Mouse (Mus musculus): ENCODE measurements around the gene Araf. TPM values are rescaled to one million over a fixed set of nuclear protein-coding genes. Genes with fewer than 3 reads are reported as not detected.

The Araf gene
- polyA plus RNA-seq, 1 experiment from 2014 or later: 101 TPM

DNA sequence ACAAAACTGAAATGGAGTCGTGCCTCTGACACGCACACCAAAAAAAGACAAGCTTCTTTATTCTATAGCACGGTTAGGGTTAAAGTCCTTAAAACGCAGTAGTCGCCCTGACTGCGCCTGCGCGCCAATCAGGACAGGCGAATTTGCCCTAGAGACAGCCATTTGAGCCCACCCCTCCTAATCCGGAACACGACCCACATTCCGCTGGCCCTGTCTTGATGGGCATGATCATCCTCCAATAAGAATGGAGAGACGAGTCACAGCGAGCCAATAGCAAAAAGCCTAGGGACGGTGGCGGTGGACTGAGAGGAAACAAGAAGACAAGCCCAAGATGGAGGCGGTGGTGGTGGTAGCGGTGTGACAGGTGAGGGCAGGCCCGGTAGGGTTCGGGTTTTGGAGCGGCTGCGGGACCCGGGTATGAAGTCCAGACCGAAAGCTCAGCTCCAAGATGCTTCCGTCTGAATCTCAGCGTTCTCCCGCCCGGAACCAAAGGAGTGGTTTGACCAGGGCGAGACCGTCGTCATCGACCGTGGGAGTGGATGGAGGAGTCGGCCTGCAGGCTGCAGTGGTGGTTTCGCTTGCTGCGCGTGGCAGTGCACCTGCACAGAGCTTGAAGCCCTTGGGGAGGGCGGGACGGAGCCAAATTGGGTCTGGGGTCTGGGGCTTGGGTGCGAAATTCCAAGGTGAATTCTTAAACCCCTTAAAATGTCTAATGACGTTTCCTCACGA is 50.8 kb downstream of the Araf start:
- no peaks in the 10 kb centered on the region for H3K9me3 ChIP-seq
- 19% methylated on average over 42 of the region's 42 CpGs for WGBS
- 0 out of 2 replicates have a peak, but pooled peaks cover 7% of the 10 kb centered on the region for H3K4me1 ChIP-seq (replicated peaks)
- H3K27me3 ChIP-seq: no peaks in the 10 kb centered on the region
- H3K36me3 ChIP-seq: peaks cover 19% of the 10 kb centered on the region
- H3K27ac ChIP-seq: peak overlapping the region; percentile 78
- ATAC-seq (ENCODE audit: insufficient number of reproducible peaks, insufficient read depth, low FRiP score, low TSS enrichment, low read depth): peak; percentile 97
- H3K9ac ChIP-seq (replicated peaks): peak overlapping the region; percentile 66
- peak overlapping the region; percentile 61 for H3K4me2 ChIP-seq
- peak overlapping the region; percentile 59 for H3K4me3 ChIP-seq (replicated peaks)

DNA sequence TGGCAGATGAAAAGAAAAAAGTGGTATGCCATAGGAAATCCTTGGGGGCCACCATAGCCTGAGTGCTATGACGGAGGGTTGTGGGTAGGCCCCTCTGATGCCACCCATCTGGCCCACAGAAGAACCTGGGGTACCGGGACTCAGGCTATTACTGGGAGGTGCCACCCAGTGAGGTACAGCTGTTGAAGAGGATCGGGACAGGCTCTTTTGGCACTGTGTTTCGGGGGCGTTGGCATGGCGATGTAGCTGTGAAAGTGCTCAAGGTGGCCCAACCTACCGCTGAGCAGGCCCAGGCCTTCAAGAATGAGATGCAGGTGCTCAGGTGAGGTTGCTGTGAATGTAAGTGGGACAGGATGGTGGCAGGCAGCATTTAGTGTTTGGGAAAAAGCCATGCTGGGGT is 56.2 kb downstream of the Araf start:
- Histone ChIP-seq H3K27ac (no peak overlapping the region), H3K4me3 (replicated peaks) (no peak overlapping the region), H3K36me3 (peaks cover 45% of the 10 kb centered on the region), H3K9ac (replicated peaks) (no peak overlapping the region), H3K9me3 (no peaks in the 10 kb centered on the region), H3K27me3 (no peaks in the 10 kb centered on the region), H3K4me2 (no peak overlapping the region), H3K4me1 (replicated peaks) (0 out of 2 replicates have a peak, but pooled peaks cover 7% of the 10 kb centered on the region)
- whole genome bisulfite sequencing: 95% methylated on average over 7 of the region's 7 CpGs
- no peak for ATAC-seq (ENCODE audit: insufficient number of reproducible peaks, insufficient read depth, low FRiP score, low TSS enrichment, low read depth)

DNA sequence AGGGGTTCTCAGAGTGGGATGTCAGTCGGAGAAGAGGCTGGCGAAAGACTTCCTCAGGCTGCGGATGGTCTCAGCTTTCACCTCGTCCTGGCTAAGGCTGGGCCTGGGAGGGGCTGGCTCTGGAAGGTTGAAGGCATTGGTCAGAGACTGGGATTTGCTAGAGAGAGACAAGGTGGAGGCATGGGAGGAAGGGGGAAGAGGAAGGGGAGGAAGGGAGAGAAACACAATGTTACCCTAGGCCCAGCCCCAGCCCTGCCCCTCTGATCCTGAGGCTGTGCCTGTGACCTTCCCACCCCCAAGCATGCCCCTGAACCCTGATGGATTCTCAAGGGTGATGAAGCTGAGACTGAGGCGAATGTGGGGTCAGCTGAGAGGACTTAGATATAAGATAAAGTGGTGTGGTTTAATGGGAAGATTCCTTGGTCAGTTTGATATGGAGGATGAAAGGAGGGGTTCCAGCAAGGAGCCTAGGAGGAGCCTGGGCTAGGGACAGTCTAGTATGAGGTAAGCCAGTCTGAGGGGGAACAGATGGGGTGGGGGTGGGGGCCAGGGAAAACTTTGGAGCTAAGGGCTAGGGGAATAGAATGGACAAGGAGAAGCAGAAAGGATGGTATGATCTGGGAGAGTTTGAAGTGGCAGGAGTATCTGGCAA is 64.0 kb downstream of the Araf start:
- Histone ChIP-seq H3K36me3 (peaks cover 11% of the 10 kb centered on the region; the same call in 1 of the 2 replicates), H3K4me2 (no peak overlapping the region), H3K27me3 (no peaks in the 10 kb centered on the region), H3K27ac (no peak overlapping the region), H3K4me1 (replicated peaks) (peaks cover 7% of the 10 kb centered on the region), H3K4me3 (replicated peaks) (no peak overlapping the region), H3K9me3 (no peaks in the 10 kb centered on the region), H3K9ac (replicated peaks) (no peak overlapping the region)
- ATAC-seq (ENCODE audit: insufficient number of reproducible peaks, insufficient read depth, low FRiP score, low TSS enrichment, low read depth): no peak
- 41% methylated on average over 5 of the region's 5 CpGs for WGBS

DNA sequence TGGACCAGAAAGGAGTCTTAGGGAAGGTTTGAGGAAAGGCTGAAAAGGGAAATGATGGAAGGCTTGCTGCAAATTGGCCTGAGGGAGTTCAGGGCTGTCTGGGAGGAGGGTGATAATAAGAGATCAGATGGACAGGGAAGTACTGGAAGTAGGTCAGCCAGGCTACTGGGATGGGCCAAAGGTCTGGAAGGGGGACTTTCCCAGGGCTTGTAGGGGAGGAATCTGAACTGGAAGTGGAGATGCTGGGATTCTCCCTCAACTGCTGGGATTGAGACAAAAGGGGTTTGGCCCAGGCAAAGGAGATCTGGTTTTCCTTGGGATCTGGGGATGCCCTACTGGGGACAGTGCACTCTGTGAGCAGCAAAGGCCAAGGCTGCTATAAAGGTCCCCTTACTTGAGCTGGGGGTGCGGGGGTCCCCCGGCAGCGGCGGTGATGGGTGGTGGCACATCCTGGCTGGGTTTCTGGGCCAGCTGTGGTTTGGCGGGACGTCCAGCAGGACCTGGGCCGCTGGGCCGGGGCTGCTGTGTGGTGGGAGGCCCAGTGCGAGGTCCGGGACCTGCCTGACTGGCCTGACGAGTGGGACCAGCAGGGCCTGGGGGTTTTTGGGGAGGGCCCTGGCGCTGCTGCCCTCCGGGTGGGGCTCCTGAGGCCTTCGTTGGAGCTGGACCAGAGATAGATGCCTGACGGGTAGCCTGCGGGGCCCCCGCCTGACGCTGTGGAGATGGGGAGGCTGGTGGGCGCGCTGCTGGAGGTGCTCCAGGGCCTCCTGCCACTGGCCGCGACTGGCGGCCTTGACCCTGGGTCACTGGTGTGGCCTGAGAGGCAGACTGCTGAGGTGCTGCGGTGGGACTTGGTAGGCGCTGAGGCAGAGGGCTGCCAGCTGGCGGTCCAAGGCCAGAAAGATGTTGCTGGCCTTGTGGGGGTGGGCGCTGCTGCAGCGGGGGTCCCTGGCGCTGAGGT is 64.8 kb downstream of the Araf start:
- Histone ChIP-seq H3K4me1 (replicated peaks) (peaks cover 7% of the 10 kb centered on the region), H3K9ac (replicated peaks) (no peak overlapping the region; the same call in 1 of the 2 replicates), H3K4me3 (replicated peaks) (no peak overlapping the region), H3K9me3 (no peaks in the 10 kb centered on the region), H3K27me3 (no peaks in the 10 kb centered on the region), H3K36me3 (peaks cover 4% of the 10 kb centered on the region; the same call in 1 of the 2 replicates), H3K4me2 (peak overlapping the region; percentile 13; the same call in 1 of the 2 replicates), H3K27ac (no peak overlapping the region)
- 45% methylated on average over 24 of the region's 29 CpGs for WGBS
- 0 out of 2 replicates have a peak, but pooled peaks have one; percentile 31 for ATAC-seq (ENCODE audit: insufficient number of reproducible peaks, insufficient read depth, low FRiP score, low TSS enrichment, low read depth)

DNA sequence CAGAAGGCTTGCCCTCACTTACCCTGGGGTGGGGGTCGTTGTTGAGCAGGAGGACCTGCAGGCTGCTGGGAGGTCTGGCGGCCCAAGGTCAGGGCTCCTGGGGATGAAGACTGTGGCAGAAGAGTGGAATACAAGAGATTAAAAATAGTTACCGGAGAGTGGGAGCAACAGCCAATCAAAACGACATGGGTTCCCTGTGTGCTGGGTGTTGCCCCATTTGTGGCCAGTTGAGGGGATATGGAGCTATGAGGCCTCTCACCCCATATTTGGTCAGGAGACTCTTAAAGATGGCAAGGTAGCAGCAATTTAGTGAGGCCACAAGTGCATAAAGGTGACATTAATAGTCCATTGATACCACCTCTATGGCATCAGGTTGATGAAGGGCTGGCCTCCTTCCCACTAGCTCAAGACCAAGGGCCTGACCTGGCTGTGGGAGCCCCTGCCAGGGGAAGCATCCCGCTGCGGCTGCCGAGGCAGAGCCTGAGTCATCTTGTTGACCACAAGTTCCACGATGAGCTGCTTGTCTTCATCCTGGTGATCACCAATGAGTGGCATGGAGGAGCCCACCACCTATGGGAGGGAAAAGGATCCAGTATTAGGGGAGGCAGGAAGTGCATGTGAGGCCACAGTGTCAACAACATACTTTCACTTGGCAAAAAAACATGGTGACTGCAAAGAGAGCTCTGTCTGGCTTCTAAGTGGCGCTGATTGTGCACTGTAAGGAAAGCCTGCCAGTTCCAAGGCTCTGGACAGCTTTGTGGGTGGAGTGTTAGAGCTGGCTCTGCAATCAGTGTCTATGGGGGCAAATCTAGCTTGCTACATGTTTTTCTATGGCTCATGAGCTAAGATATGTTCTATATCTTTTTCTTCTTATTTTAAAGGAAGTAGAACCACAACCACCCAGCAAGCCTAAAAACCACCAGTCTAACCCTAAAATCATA is 65.8 kb downstream of the Araf start:
- Histone ChIP-seq H3K4me2 (no peak overlapping the region), H3K9ac (replicated peaks) (no peak overlapping the region), H3K27ac (no peak overlapping the region), H3K27me3 (no peaks in the 10 kb centered on the region), H3K4me1 (replicated peaks) (peaks cover 7% of the 10 kb centered on the region), H3K4me3 (replicated peaks) (no peak overlapping the region), H3K36me3 (no peaks in the 10 kb centered on the region; the same call in 1 of the 2 replicates), H3K9me3 (no peaks in the 10 kb centered on the region)
- 86% methylated on average over 9 of the region's 9 CpGs for WGBS
- ATAC-seq (ENCODE audit: insufficient number of reproducible peaks, insufficient read depth, low FRiP score, low TSS enrichment, low read depth): no peak

DNA sequence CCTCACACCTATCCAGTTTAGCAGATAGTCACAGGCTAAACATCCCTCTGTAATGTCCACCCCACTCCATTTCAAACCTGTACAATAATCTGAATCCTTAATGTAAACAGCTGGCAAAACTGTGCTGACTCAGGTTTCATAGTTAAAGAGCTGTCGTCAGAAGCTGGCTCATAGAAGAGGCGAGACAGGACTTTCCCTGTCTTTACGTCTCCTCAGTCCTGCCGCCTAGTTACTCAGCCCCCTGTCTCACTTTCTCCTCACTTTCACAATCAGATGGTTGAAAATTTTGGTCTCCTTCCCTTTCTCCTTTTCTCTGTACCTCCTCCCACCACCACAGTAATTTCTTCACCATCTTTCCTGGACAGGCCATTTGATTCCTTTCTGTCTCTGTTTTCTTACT is 70.5 kb downstream of the Araf start:
- no peak overlapping the region for H3K9ac ChIP-seq (replicated peaks)
- no peaks in the 10 kb centered on the region for H3K36me3 ChIP-seq
- H3K27ac ChIP-seq: no peak overlapping the region
- no peaks in the 10 kb centered on the region for H3K9me3 ChIP-seq
- H3K27me3 ChIP-seq: no peaks in the 10 kb centered on the region
- no peak overlapping the region for H3K4me3 ChIP-seq (replicated peaks)
- WGBS: 48% methylated on average over 4 of the region's 4 CpGs
- H3K4me2 ChIP-seq: no peak overlapping the region
- no peaks in the 10 kb centered on the region for H3K4me1 ChIP-seq (replicated peaks)
- ATAC-seq (ENCODE audit: insufficient number of reproducible peaks, insufficient read depth, low FRiP score, low TSS enrichment, low read depth): no peak

DNA sequence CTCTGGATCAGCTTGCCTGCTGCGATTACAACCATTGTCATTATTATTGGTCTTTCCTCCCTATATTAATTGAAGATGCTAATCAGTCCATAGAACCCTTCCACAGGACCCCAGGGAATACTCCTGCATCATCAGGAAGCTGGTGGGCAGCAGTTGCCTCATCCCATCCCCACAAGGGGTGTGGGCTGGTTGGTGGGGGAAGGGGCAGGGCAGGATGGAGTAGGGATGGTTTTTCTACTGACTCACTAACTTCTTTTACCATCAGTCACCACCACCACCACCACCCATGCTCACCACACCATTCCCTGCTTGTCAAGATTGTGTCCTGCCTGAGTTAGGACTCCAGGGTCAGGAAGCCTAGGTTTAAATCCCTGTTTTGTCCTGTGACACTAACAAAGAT is 71.6 kb downstream of the Araf start:
- Histone ChIP-seq H3K4me2 (no peak overlapping the region), H3K4me3 (replicated peaks) (no peak overlapping the region), H3K9me3 (no peaks in the 10 kb centered on the region), H3K27ac (no peak overlapping the region), H3K36me3 (no peaks in the 10 kb centered on the region), H3K4me1 (replicated peaks) (no peaks in the 10 kb centered on the region), H3K9ac (replicated peaks) (no peak overlapping the region), H3K27me3 (no peaks in the 10 kb centered on the region)
- no peak for ATAC-seq (ENCODE audit: insufficient number of reproducible peaks, insufficient read depth, low FRiP score, low TSS enrichment, low read depth)
- 85% methylated on average over 1 of the region's 1 CpGs for WGBS

DNA sequence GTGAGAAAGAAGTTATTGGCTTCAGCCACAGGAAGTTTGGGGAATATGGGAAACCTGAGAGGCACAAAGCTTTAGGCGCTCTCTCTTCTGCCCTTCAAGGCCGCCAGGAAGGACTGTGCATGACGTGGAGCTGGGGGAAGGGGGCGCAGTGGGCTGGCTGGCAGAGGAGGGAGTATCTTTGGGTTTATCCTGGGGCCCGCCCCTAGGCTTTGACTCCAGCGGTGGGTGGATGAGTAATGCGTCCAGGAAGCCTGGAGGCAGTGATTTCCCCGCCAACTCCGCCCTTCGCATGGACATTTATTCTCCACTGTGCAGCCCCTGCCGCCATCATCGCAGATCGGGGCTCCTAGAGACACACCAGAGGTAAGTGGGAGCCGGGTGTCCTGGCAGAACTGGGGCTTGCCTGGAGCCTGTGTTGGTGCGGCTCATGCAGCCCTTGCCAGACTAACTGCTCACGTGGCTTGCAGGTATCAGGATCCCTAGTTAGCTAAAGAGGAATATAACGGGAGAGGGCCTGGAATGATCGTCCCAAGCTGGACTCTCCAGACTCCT is 72.4 kb downstream of the Araf start, which contains the start of gene Timp1:
TSS of gene Timp1 (plus strand) at position 205 of the 552 bp plus-strand sequence.
- H3K36me3 ChIP-seq: no peaks in the 10 kb centered on the region
- peak within 1 kb of the TSS; percentile 54 for H3K4me2 ChIP-seq
- no peaks in the 10 kb centered on the region for H3K4me1 ChIP-seq (replicated peaks)
- H3K9me3 ChIP-seq: no peaks in the 10 kb centered on the region
- H3K27me3 ChIP-seq: no peaks in the 10 kb centered on the region
- ATAC-seq (ENCODE audit: insufficient number of reproducible peaks, insufficient read depth, low FRiP score, low TSS enrichment, low read depth): peak; percentile 85; the same call in 1 of the 2 replicates
- H3K4me3 ChIP-seq (replicated peaks): peak within 1 kb of the TSS; percentile 29
- WGBS: 18% methylated on average over 18 of the region's 18 CpGs
- H3K27ac ChIP-seq: no peak within 1 kb of the TSS
- no peak within 1 kb of the TSS; the same call in 1 of the 2 replicates for H3K9ac ChIP-seq (replicated peaks)

DNA sequence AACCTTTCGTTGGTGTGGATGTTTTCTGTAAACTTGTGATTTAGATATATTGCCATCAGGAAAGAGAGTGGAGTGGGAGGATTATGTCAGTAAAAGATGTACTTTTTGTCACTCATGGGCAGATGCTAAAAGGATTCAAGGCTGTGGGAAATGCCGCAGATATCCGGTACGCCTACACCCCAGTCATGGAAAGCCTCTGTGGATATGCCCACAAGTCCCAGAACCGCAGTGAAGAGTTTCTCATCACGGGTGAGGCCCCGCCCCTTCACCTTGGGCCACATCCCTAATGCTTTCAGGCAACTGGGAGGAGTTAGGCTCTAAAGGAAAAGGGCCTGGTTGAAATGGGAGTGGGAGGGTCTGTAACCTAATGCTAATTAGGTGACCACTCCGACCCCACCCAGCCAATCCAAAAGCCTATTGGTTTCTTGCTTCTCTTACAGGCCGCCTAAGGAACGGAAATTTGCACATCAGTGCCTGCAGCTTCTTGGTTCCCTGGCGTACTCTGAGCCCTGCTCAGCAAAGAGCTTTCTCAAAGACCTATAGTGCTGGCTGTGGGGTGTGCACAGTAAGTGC is 75.4 kb downstream of the Araf start:
- 30% methylated on average over 11 of the region's 11 CpGs for WGBS
- H3K4me1 ChIP-seq (replicated peaks): no peaks in the 10 kb centered on the region
- no peaks in the 10 kb centered on the region for H3K36me3 ChIP-seq
- no peak overlapping the region for H3K4me3 ChIP-seq (replicated peaks)
- H3K9ac ChIP-seq (replicated peaks): no peak overlapping the region
- H3K9me3 ChIP-seq: no peaks in the 10 kb centered on the region
- H3K27ac ChIP-seq: no peak overlapping the region
- H3K4me2 ChIP-seq: no peak overlapping the region
- ATAC-seq (ENCODE audit: insufficient number of reproducible peaks, insufficient read depth, low FRiP score, low TSS enrichment, low read depth): no peak
- H3K27me3 ChIP-seq: no peaks in the 10 kb centered on the region

DNA sequence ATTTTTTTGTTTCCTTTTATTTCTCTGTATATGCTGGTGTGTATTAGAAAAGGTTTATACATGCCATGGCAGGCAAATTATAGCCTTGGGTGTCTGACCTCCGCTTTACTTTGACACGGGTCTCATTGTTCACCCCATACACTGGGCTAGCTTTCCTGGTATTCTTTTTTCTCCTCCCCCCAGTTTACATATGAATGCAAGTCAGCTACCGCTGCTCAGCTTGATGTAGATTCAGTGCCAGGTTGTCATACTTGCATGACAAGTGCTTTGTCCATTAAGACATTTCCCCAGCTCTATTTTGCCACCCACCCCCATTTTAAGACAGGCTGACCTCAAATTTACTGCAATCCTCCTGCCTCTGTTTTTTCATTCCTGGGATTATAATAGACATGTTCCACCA is 77.6 kb downstream of the Araf start:
- Histone ChIP-seq H3K4me3 (replicated peaks) (no peak overlapping the region), H3K9me3 (no peaks in the 10 kb centered on the region), H3K27ac (no peak overlapping the region), H3K36me3 (no peaks in the 10 kb centered on the region), H3K9ac (replicated peaks) (no peak overlapping the region), H3K27me3 (no peaks in the 10 kb centered on the region), H3K4me2 (no peak overlapping the region), H3K4me1 (replicated peaks) (no peaks in the 10 kb centered on the region)
- 62% methylated on average over 3 of the region's 3 CpGs for WGBS
- no peak for ATAC-seq (ENCODE audit: insufficient number of reproducible peaks, insufficient read depth, low FRiP score, low TSS enrichment, low read depth)
